Mouse (Mus musculus): Measurements from ENCODE around the gene Ipp.

The Ipp gene

DNA sequence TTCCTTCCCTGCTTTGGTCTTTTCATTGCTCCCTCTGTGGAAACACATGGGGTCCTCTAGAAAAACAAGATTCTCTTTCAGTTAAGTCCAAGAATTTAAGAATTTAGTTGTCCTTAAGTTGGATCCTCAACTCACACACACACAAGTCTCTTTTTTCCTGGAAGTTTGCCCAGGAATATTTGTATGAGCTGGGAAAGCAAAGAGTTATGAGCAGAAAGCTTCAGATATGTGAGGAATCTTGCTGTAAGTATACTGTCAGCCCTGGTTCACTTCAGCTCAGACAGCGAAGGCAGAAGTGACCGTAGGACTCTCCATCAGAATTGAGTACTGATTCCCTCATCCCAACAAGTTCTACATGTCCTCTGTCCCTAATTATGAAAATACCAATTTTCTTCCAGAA is 15.5 kb upstream of the Ipp start:
- no peaks in the 10 kb centered on the region for H3K9me3 ChIP-seq (ENCODE audit: low read length)
- H3K36me3 ChIP-seq (ENCODE audit: insufficient read depth, low read length): no peaks in the 10 kb centered on the region
- H3K4me3 ChIP-seq (replicated peaks; ENCODE audit: low read length): no peak overlapping the region
- H3K27me3 ChIP-seq (ENCODE audit: insufficient read depth, low read length): peaks cover 10% of the 10 kb centered on the region; the same call in 1 of the 2 replicates
- no peaks in the 10 kb centered on the region for H3K4me1 ChIP-seq (replicated peaks; ENCODE audit: low read depth, low read length)
- TF ChIP-seq NANOG (IDR thresholded peaks at IDR 0.05; ENCODE audit: borderline replicate concordance, low read length) (no peak), CTCF (conservative IDR thresholded peaks at IDR 0.05; ENCODE audit: low read length) (no peak), POU5F1 (IDR thresholded peaks at IDR 0.05; ENCODE audit: borderline replicate concordance, low read length) (no peak)

DNA sequence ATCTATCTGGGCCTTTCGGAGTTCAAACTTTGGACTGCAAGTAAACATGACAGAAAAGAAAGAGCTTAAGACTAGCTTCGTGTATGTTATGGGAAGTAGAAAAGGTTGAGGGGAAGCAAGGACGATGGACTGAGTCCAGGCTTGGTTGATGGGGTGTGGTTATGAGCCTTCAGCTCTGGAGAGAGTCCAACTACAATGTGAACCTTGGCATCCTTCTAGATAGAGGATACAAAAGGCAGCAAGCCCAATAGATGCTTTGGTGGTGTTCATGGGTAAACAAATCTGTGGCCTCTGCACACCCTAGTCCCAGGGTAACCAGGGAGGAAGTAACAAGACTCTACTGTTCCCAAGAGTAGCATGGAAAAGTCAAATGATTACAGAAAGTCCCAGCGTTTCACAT is 14.9 kb upstream of the Ipp start:
- H3K36me3 ChIP-seq (ENCODE audit: insufficient read depth, low read length): no peaks in the 10 kb centered on the region
- H3K9me3 ChIP-seq (ENCODE audit: low read length): no peaks in the 10 kb centered on the region
- TF ChIP-seq CTCF (conservative IDR thresholded peaks at IDR 0.05; ENCODE audit: low read length) (no peak), NANOG (IDR thresholded peaks at IDR 0.05; ENCODE audit: borderline replicate concordance, low read length) (no peak), POU5F1 (IDR thresholded peaks at IDR 0.05; ENCODE audit: borderline replicate concordance, low read length) (no peak)
- H3K4me1 ChIP-seq (replicated peaks; ENCODE audit: low read depth, low read length): no peaks in the 10 kb centered on the region
- no peak overlapping the region for H3K4me3 ChIP-seq (replicated peaks; ENCODE audit: low read length)
- H3K27me3 ChIP-seq (ENCODE audit: insufficient read depth, low read length): peaks cover 10% of the 10 kb centered on the region; the same call in 1 of the 2 replicates

GRCm38 (mm10) chr4:116493646-116494045 is 13.7 kb upstream of the Ipp start:
- TF ChIP-seq NANOG (IDR thresholded peaks at IDR 0.05; ENCODE audit: borderline replicate concordance, low read length): no peak
- no peak for TF ChIP-seq CTCF (conservative IDR thresholded peaks at IDR 0.05; ENCODE audit: low read length)
- no peak for TF ChIP-seq POU5F1 (IDR thresholded peaks at IDR 0.05; ENCODE audit: borderline replicate concordance, low read length)
- Histone ChIP-seq H3K4me1 (replicated peaks; ENCODE audit: low read depth, low read length) (no peaks in the 10 kb centered on the region), H3K27me3 (ENCODE audit: insufficient read depth, low read length) (peaks cover 8% of the 10 kb centered on the region; the same call in 1 of the 2 replicates), H3K36me3 (ENCODE audit: insufficient read depth, low read length) (no peaks in the 10 kb centered on the region), H3K9me3 (ENCODE audit: low read length) (no peaks in the 10 kb centered on the region), H3K4me3 (replicated peaks; ENCODE audit: low read length) (no peak overlapping the region)

DNA sequence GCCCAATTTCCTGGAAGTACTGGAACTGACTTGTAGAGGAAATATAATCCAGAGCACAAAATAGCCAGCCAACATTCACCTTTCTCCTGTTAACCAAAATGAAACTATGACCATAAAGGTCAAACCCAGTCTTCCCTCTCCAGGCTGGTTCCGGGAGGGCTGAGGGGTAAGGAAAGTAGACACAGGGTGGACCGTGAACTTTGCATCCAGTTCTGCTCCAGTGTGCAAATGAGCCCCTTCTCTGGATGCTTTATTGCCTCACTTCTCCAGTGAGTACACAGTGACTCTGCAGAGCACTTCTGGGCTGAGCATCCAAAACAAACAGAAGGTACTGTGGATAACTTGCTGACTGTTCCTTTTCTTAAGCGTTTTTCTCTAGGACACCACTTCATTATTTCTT is 7.4 kb upstream of the Ipp start:
- TF ChIP-seq POU5F1 (IDR thresholded peaks at IDR 0.05; ENCODE audit: borderline replicate concordance, low read length): no peak
- TF ChIP-seq NANOG (IDR thresholded peaks at IDR 0.05; ENCODE audit: borderline replicate concordance, low read length): no peak
- no peak for TF ChIP-seq CTCF (conservative IDR thresholded peaks at IDR 0.05; ENCODE audit: low read length)
- H3K36me3 ChIP-seq (ENCODE audit: insufficient read depth, low read length): no peaks in the 10 kb centered on the region
- H3K4me3 ChIP-seq (replicated peaks; ENCODE audit: low read length): no peak overlapping the region
- H3K4me1 ChIP-seq (replicated peaks; ENCODE audit: low read depth, low read length): no peaks in the 10 kb centered on the region
- no peaks in the 10 kb centered on the region for H3K27me3 ChIP-seq (ENCODE audit: insufficient read depth, low read length)
- no peaks in the 10 kb centered on the region for H3K9me3 ChIP-seq (ENCODE audit: low read length)

DNA sequence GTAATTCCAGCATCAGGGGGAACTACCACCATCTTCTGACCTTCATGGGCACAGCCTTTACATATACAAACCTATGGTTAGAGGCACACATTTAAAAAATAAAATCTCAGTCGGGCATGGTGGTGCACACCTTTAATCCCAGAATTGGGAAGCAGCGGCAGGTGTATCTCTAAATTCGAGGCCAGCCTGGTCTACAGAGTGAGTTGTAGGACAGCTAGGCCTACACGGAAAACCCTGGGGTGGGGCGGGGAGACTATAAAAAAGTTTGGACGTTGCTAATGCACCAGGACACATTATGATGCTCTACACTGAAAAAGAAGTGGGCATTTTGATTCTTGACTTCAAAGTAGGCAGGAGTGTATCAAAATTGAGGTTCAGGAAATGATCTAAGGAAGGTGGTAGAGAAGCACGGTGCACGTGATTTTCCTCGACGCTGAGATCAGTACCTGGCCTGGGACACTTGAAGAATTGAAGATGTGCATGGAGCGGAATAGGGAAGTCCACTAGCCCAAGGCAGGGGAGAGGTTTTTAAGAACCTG is 394 bp upstream of the Ipp start:
- TF ChIP-seq POU5F1 (IDR thresholded peaks at IDR 0.05; ENCODE audit: borderline replicate concordance, low read length): no peak
- no peak for TF ChIP-seq NANOG (IDR thresholded peaks at IDR 0.05; ENCODE audit: borderline replicate concordance, low read length)
- TF ChIP-seq CTCF (conservative IDR thresholded peaks at IDR 0.05; ENCODE audit: low read length): no peak
- Histone ChIP-seq H3K4me1 (replicated peaks; ENCODE audit: low read depth, low read length) (peaks cover 21% of the 10 kb centered on the region), H3K4me3 (replicated peaks; ENCODE audit: low read length) (peak overlapping the region; percentile 85), H3K36me3 (ENCODE audit: insufficient read depth, low read length) (no peaks in the 10 kb centered on the region), H3K27me3 (ENCODE audit: insufficient read depth, low read length) (peaks cover 4% of the 10 kb centered on the region; the same call in 1 of the 2 replicates), H3K9me3 (ENCODE audit: low read length) (no peaks in the 10 kb centered on the region)

GRCm38 (mm10) chr4:116531109-116531508 is 23.8 kb downstream of the Ipp start:
- Histone ChIP-seq H3K4me1 (replicated peaks; ENCODE audit: low read depth, low read length) (no peaks in the 10 kb centered on the region), H3K36me3 (ENCODE audit: insufficient read depth, low read length) (no peaks in the 10 kb centered on the region), H3K4me3 (replicated peaks; ENCODE audit: low read length) (no peak overlapping the region), H3K9me3 (ENCODE audit: low read length) (no peaks in the 10 kb centered on the region), H3K27me3 (ENCODE audit: insufficient read depth, low read length) (no peaks in the 10 kb centered on the region)
- TF ChIP-seq CTCF (conservative IDR thresholded peaks at IDR 0.05; ENCODE audit: low read length) (peak; percentile 39; the same call in 1 of the 2 replicates), NANOG (IDR thresholded peaks at IDR 0.05; ENCODE audit: borderline replicate concordance, low read length) (no peak)

DNA sequence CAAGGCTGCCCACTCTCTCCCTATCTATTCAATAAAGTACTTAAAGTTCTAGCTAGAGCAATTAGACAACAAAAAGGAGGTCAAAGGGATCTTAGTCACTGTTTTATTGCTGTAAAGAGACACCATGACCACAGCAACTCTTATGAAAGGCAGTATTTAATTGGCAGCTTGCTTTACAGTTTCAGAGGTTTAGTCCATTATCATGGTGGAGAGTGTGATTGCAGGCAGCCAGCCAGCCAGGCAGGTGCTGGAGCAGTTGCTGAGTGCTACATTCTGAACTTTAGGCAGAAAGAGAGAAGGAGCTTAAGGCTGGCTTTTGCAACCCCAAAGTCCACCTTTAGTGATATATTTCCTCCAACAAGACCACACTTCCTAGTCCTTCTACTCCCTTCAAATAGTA is 29.0 kb downstream of the Ipp start:
- TF ChIP-seq CTCF (conservative IDR thresholded peaks at IDR 0.05; ENCODE audit: low read length): no peak
- no peak for TF ChIP-seq POU5F1 (IDR thresholded peaks at IDR 0.05; ENCODE audit: borderline replicate concordance, low read length)
- TF ChIP-seq NANOG (IDR thresholded peaks at IDR 0.05; ENCODE audit: borderline replicate concordance, low read length): no peak

GRCm38 (mm10) chr4:116537737-116538136 is 30.4 kb downstream of the Ipp start:
- Histone ChIP-seq H3K9me3 (ENCODE audit: low read length) (no peaks in the 10 kb centered on the region), H3K4me3 (replicated peaks; ENCODE audit: low read length) (no peak overlapping the region), H3K27me3 (ENCODE audit: insufficient read depth, low read length) (no peaks in the 10 kb centered on the region), H3K4me1 (replicated peaks; ENCODE audit: low read depth, low read length) (no peaks in the 10 kb centered on the region), H3K36me3 (ENCODE audit: insufficient read depth, low read length) (no peaks in the 10 kb centered on the region)
- TF ChIP-seq NANOG (IDR thresholded peaks at IDR 0.05; ENCODE audit: borderline replicate concordance, low read length) (no peak), POU5F1 (IDR thresholded peaks at IDR 0.05; ENCODE audit: borderline replicate concordance, low read length) (no peak), CTCF (conservative IDR thresholded peaks at IDR 0.05; ENCODE audit: low read length) (no peak)

More for the DNA sequence above, 29.0 kb downstream of the Ipp start:
- Histone ChIP-seq H3K4me1 (replicated peaks; ENCODE audit: low read depth, low read length) (no peaks in the 10 kb centered on the region), H3K9me3 (ENCODE audit: low read length) (no peaks in the 10 kb centered on the region), H3K36me3 (ENCODE audit: insufficient read depth, low read length) (no peaks in the 10 kb centered on the region), H3K27me3 (ENCODE audit: insufficient read depth, low read length) (no peaks in the 10 kb centered on the region), H3K4me3 (replicated peaks; ENCODE audit: low read length) (no peak overlapping the region)

DNA sequence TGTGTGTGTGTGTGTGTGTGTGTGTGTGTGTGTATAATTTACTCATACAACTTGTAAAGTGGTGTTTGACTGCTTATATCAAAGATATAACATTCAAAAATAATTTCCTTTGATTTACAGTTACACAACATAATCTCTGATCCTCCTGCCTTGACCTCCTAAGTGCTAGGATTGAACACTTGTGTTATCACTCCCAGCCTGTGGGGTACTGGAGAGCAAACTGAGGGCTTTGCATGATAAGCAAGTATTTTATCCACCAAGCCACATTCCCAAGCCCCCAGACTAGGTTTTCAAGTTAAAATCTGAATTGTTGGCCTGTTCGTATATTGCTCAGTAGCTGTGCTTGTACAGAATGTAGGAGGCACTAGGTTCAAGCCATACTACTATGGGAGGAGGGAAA is 43.1 kb downstream of the Ipp start:
- Histone ChIP-seq H3K36me3 (ENCODE audit: insufficient read depth, low read length) (peaks cover 36% of the 10 kb centered on the region), H3K27me3 (ENCODE audit: insufficient read depth, low read length) (no peaks in the 10 kb centered on the region), H3K9me3 (ENCODE audit: low read length) (no peaks in the 10 kb centered on the region), H3K4me1 (replicated peaks; ENCODE audit: low read depth, low read length) (peaks cover 18% of the 10 kb centered on the region), H3K4me3 (replicated peaks; ENCODE audit: low read length) (no peak overlapping the region)
- TF ChIP-seq NANOG (IDR thresholded peaks at IDR 0.05; ENCODE audit: borderline replicate concordance, low read length) (no peak), CTCF (conservative IDR thresholded peaks at IDR 0.05; ENCODE audit: low read length) (no peak), POU5F1 (IDR thresholded peaks at IDR 0.05; ENCODE audit: borderline replicate concordance, low read length) (no peak)
